Mouse (Mus musculus) midbrain, embryonic 10.5 days (tissue): ENCODE measurements at regions not wholly inside any gene's neighbourhood (a gene's known extent, or its start where the extent isn't known, plus 50 kb on each side); places are given as distances from the start of the nearest gene placed in this dataset.

ENCODE experiments used
- DNase-seq: peaks from one replicate; pipeline ENCODE4 v3.0.0-alpha.2; 2017; ENCODE audit warnings: low spot score
- H3K27ac ChIP-seq: fragments of 300-500 bp; sonication (generic); replicated peaks from 2 replicates; pipeline ENCODE4 v1.5.1; 2016; ENCODE audit warnings: mild to moderate bottlenecking
- H3K27me3 ChIP-seq: fragments of 300-500 bp; sonication (generic); 2 replicates; pipeline ENCODE4 v1.6.1; 2016; ENCODE audit warnings: low read depth, mild to moderate bottlenecking; ENCODE audit not compliant: poor library complexity, severe bottlenecking
- H3K36me3 ChIP-seq: fragments of 300-500 bp; sonication (generic); 2 replicates; pipeline ENCODE4 v1.6.1; 2016; ENCODE audit warnings: mild to moderate bottlenecking, moderate library complexity
- H3K4me1 ChIP-seq: fragments of 300-500 bp; sonication (generic); 2 replicates; pipeline ENCODE4 v1.6.1; 2016
- H3K4me3 ChIP-seq: fragments of 300-500 bp; sonication (generic); 2 replicates; pipeline ENCODE4 v1.5.1; 2016; ENCODE audit warnings: mild to moderate bottlenecking, moderate library complexity
- H3K9me3 ChIP-seq: fragments of 300-500 bp; sonication (generic); replicated peaks from 2 replicates; pipeline ENCODE4 v1.6.1; 2016; ENCODE audit warnings: mild to moderate bottlenecking
- WGBS: fragments of 180-500 bp; shearing (Covaris S2); methylation state at CpG from one replicate; pipeline ENCODE4 v1.1.7; 2016; 5-methylcytosine and 5-hydroxymethylcytosine counted together

- Histone ChIP-seq H3K27ac (no peak overlapping the region), H3K4me3 (no peak overlapping the region), H3K27me3 (no peaks in the 10 kb centered on the region), H3K9me3 (no peaks in the 10 kb centered on the region), H3K4me1 (no peaks in the 10 kb centered on the region), H3K36me3 (no peaks in the 10 kb centered on the region)
- WGBS, result 83% methylated on average over 3 of the region's 3 CpGs
- no peak for DNase-seq
Measured at GRCm38 (mm10) chr8:113916649-113917048, 68.1 kb upstream of the Adamts18 start.

GRCm38 (mm10) chr8:113917197-113917596 lies 68.7 kb upstream of the Adamts18 start:
- Histone ChIP-seq H3K27ac (no peak overlapping the region), H3K27me3 (no peaks in the 10 kb centered on the region), H3K9me3 (no peaks in the 10 kb centered on the region), H3K4me3 (no peak overlapping the region), H3K36me3 (no peaks in the 10 kb centered on the region), H3K4me1 (no peaks in the 10 kb centered on the region)
- 52% methylated on average over 6 of the region's 6 CpGs for WGBS
- DNase-seq, result no peak

- 82% methylated on average over 2 of the region's 2 CpGs for WGBS
- no peak for DNase-seq
- no peaks in the 10 kb centered on the region for H3K9me3 ChIP-seq
- no peak overlapping the region for H3K4me3 ChIP-seq
- no peaks in the 10 kb centered on the region for H3K27me3 ChIP-seq
- no peaks in the 10 kb centered on the region for H3K4me1 ChIP-seq
- H3K27ac ChIP-seq, result no peak overlapping the region
- H3K36me3 ChIP-seq, result no peaks in the 10 kb centered on the region
Measured at GRCm38 (mm10) chr8:113920306-113920705, 71.8 kb upstream of the Adamts18 start.

- WGBS, result 78% methylated on average over 3 of the region's 3 CpGs
- H3K4me1 ChIP-seq, result no peaks in the 10 kb centered on the region
- H3K27ac ChIP-seq, result no peak overlapping the region
- no peaks in the 10 kb centered on the region for H3K27me3 ChIP-seq
- DNase-seq, result no peak
- H3K9me3 ChIP-seq, result no peaks in the 10 kb centered on the region
- H3K4me3 ChIP-seq, result no peak overlapping the region
- H3K36me3 ChIP-seq, result no peaks in the 10 kb centered on the region
Measured at GRCm38 (mm10) chr8:113923381-113923780, 74.8 kb upstream of the Adamts18 start.

GRCm38 (mm10) chr8:113953721-113954120 lies 105.2 kb upstream of the Adamts18 start:
- no peak overlapping the region for H3K27ac ChIP-seq
- WGBS, result 95% methylated on average over 3 of the region's 3 CpGs
- peaks cover 14% of the 10 kb centered on the region for H3K4me1 ChIP-seq
- no peaks in the 10 kb centered on the region for H3K36me3 ChIP-seq
- H3K9me3 ChIP-seq, result no peaks in the 10 kb centered on the region
- no peak overlapping the region for H3K4me3 ChIP-seq
- DNase-seq, result no peak
- H3K27me3 ChIP-seq, result no peaks in the 10 kb centered on the region

- Histone ChIP-seq H3K27me3 (no peaks in the 10 kb centered on the region), H3K4me3 (no peak overlapping the region), H3K36me3 (no peaks in the 10 kb centered on the region), H3K27ac (no peak overlapping the region), H3K9me3 (no peaks in the 10 kb centered on the region), H3K4me1 (peaks cover 14% of the 10 kb centered on the region)
- DNase-seq, result no peak
- 93% methylated on average over 14 of the region's 14 CpGs for WGBS
Measured at GRCm38 (mm10) chr8:113956439-113957043, 108.0 kb upstream of the Adamts18 start.

- WGBS, result 57% methylated on average over 6 of the region's 6 CpGs
Measured at GRCm38 (mm10) chr8:113957821-113958220, 109.3 kb upstream of the Adamts18 start.

GRCm38 (mm10) chr8:113975810-113976209 lies 127.3 kb upstream of the Adamts18 start:
- 83% methylated on average over 5 of the region's 5 CpGs for WGBS
- H3K4me1 ChIP-seq, result peaks cover 10% of the 10 kb centered on the region
- 0 out of 2 replicates have a peak, but pooled peaks cover 7% of the 10 kb centered on the region for H3K9me3 ChIP-seq

More at GRCm38 (mm10) chr8:113957821-113958220, 109.3 kb upstream of the Adamts18 start:
- no peaks in the 10 kb centered on the region for H3K9me3 ChIP-seq
- no peaks in the 10 kb centered on the region for H3K36me3 ChIP-seq
- peaks cover 14% of the 10 kb centered on the region for H3K4me1 ChIP-seq
- no peaks in the 10 kb centered on the region for H3K27me3 ChIP-seq
- H3K27ac ChIP-seq, result no peak overlapping the region
- H3K4me3 ChIP-seq, result no peak overlapping the region
- DNase-seq, result no peak

GRCm38 (mm10) chr8:113976626-113977025 lies 128.1 kb upstream of the Adamts18 start:
- no peaks in the 10 kb centered on the region for H3K27me3 ChIP-seq
- no peak overlapping the region for H3K4me3 ChIP-seq
- peaks cover 17% of the 10 kb centered on the region for H3K4me1 ChIP-seq
- H3K36me3 ChIP-seq, result no peaks in the 10 kb centered on the region
- DNase-seq, result no peak
- H3K9me3 ChIP-seq, result 0 out of 2 replicates have a peak, but pooled peaks cover 4% of the 10 kb centered on the region
- WGBS, result 55% methylated on average over 4 of the region's 4 CpGs
- H3K27ac ChIP-seq, result no peak overlapping the region

More at GRCm38 (mm10) chr8:113975810-113976209, 127.3 kb upstream of the Adamts18 start:
- DNase-seq, result no peak
- Histone ChIP-seq H3K4me3 (no peak overlapping the region), H3K27me3 (no peaks in the 10 kb centered on the region), H3K27ac (no peak overlapping the region), H3K36me3 (no peaks in the 10 kb centered on the region)

- H3K27me3 ChIP-seq, result no peaks in the 10 kb centered on the region
- 66% methylated on average over 4 of the region's 4 CpGs for WGBS
- no peak overlapping the region for H3K4me3 ChIP-seq
- H3K4me1 ChIP-seq, result peaks cover 20% of the 10 kb centered on the region
- no peak overlapping the region for H3K27ac ChIP-seq
- no peak for DNase-seq
- H3K9me3 ChIP-seq, result 0 out of 2 replicates have a peak, but pooled peaks cover 4% of the 10 kb centered on the region
- H3K36me3 ChIP-seq, result no peaks in the 10 kb centered on the region
Measured at GRCm38 (mm10) chr8:113977072-113977471, 128.5 kb upstream of the Adamts18 start.

- 0 out of 2 replicates have a peak, but pooled peaks cover 4% of the 10 kb centered on the region for H3K9me3 ChIP-seq
- H3K4me3 ChIP-seq, result no peak overlapping the region
- WGBS, result 73% methylated on average over 9 of the region's 9 CpGs
- H3K4me1 ChIP-seq, result peaks cover 20% of the 10 kb centered on the region
- H3K27ac ChIP-seq, result no peak overlapping the region
- DNase-seq, result no peak
- H3K27me3 ChIP-seq, result no peaks in the 10 kb centered on the region
- H3K36me3 ChIP-seq, result no peaks in the 10 kb centered on the region
Measured at GRCm38 (mm10) chr8:113978946-113979345, 130.4 kb upstream of the Adamts18 start.

- Histone ChIP-seq H3K4me1 (peaks cover 20% of the 10 kb centered on the region), H3K27me3 (no peaks in the 10 kb centered on the region), H3K4me3 (no peak overlapping the region), H3K36me3 (no peaks in the 10 kb centered on the region), H3K27ac (no peak overlapping the region), H3K9me3 (0 out of 2 replicates have a peak, but pooled peaks cover 4% of the 10 kb centered on the region)
- WGBS, result 94% methylated on average over 5 of the region's 5 CpGs
- DNase-seq, result no peak
Measured at GRCm38 (mm10) chr8:113979837-113980236, 131.3 kb upstream of the Adamts18 start.

GRCm38 (mm10) chr8:113981339-113981738 lies 132.8 kb upstream of the Adamts18 start:
- Histone ChIP-seq H3K4me1 (peaks cover 23% of the 10 kb centered on the region), H3K4me3 (no peak overlapping the region), H3K36me3 (no peaks in the 10 kb centered on the region), H3K9me3 (0 out of 2 replicates have a peak, but pooled peaks cover 4% of the 10 kb centered on the region), H3K27me3 (no peaks in the 10 kb centered on the region), H3K27ac (no peak overlapping the region)
- 42% methylated on average over 1 of the region's 1 CpGs for WGBS
- no peak for DNase-seq
